Mouse (Mus musculus): ENCODE measurements around the gene Sergef.

The Sergef gene

DNA sequence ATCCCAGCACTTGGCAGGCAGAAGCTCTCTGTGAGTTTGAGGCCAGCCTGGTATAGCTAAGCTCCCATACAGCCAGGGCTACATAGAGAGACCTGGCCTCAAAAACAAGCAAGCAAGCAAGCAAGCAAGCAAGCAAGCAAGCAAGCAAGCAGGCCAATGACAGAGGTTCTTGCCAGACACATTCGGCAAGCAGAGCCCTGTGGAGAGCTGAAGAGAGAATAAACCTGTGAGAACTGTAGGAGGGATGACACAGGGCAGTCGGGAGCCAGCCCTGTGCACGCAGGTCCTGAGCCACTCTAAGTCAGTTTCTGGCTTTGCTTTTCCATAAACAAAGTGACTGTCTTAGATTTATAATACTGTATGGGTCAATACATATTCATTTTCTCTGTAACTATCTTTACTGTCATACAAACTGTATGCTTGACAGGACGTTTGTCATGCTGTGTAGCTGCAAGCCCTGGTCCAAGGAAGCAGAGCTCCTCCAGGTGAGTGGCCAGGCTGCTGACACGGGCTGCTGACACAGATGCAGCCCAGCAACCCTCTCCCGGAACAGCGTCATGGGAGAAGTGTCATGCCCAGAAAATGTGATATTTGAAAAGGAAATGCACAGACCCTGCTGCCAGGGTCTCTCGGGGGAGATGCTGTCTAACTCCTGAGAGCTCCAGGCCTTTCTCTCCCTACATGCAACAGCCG lies 192.0 kb downstream of the Sergef start:
- DNase-seq (ENCODE audit: low spot score) = no peak

DNA sequence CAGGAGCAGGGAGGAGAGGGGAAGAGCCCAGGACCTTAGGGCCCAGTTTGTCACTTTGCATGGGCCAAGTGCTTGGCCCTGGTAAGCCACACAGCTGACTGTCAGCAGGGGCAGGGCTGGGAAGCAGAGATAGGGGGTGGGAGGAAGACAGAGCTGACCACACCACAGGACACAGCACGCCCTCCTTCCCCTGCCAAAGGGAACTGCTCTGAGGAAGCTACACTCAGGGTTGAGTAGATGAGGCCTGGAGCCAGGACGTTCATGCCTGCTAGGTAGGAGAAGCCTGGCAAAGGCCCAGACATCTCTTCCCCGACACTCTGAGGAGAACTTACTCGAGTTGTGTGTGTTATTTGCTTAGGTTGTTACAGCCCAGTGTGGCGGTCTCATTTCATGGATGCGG lies 193.7 kb downstream of the Sergef start:
- no peak for DNase-seq (ENCODE audit: low spot score)

DNA sequence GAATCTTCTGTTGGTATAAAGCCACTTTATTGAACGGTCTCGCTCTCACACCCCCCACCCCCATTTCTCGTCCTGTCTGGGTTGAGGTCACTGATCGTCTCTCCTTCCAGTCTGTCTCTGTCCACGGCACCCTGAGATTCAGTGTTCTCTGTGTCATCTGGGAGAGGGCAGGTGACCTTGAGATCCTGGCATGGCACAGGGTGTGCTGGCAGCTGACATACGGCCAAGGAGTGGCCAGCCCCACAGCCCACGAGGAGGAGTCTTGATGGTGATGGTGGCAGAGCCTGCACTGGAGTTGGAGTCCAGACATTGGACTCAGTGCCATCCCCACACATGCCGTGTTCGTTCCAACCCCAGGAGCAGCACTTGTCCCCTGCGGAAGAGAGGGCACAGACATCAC lies 196.4 kb downstream of the Sergef start:
- DNase-seq (ENCODE audit: low spot score) = no peak

DNA sequence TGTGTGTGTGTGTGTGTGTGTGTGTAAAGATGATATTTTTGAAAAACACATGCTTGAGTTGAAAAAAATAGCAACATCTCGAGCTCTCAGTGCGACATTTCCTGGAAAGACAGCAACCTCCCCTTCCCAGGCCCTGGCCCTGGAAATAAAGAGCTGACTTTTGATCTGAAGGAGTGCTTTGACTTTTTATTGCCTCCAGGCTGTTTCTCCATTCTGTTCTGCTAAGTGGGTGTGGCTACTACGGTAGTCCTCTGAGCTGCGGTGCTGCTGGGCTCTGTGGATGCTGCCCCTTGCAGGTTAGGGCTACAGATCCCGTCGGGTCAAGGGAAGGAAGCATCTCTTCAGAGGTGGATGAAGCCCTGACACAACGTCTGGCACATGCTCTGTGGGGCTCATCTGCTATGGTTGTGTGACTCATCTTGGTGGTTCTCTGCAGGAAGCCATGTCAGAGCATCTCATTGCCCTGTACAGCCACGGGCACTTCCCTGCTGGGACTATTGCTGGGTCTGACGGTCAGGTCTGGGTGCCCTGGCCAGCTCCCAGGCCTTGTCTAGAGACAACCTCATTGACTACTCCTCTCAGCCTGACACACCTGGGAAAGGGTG lies 201.0 kb downstream of the Sergef start:
- no peak for DNase-seq (ENCODE audit: low spot score)

DNA sequence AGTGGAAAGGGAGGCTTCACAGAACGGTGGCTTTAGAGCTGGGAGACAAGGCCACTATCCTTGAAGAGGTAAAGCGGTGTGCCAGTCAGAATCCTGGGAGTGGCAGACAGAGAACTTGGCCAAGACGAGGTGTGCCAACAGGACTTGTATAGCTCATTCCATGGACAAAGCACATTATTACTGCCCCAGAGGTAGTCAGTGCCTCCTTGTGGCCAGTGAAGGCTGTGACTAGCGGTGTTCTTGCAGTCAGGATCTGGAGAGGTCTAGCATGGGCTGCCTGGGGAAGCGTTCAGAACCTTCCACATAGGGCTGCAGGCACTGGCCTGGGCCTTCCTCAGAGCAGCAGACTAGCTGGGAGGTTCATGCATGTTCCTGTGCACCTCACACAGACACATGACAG lies 203.8 kb downstream of the Sergef start:
- no peak for DNase-seq (ENCODE audit: low spot score)

DNA sequence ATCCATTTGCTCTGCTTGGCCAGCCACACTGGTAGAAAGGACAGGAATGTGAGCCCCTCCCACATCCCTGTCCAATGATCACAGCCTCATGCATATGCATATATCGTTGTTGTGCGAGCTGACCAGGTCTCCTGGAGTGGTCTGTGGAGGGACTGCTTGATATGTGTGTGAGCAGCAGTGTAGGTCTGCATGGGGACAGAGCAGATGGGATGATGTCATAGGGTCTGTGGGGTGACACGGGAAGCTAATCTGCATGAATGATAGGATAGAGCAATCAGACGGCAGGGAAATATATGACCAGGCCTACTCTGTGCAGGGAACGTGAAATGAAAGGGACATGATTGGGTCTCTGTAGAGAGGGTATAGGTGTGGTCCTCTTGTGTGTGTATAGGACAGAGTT lies 205.7 kb downstream of the Sergef start:
- DNase-seq (ENCODE audit: low spot score) = no peak

DNA sequence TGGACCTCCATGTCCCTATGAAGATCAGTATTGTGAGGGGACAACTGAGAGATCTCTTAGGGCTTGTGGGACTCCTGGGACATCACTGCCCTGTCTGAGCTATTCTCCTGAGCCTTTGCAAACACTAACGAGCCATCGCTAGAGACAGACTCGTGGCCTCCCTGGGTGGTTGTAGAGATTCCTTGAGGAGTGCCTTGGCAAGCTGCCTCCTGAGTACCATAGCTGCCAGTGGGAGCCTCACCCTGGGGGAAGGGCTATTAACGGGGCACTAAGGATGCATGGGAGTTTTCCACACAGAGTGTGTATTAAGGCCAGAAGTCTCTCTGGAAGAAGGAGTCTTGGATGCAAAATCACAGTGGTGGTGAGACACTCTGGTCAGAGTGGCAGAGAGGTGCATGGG lies 214.6 kb downstream of the Sergef start:
- no peak for DNase-seq (ENCODE audit: low spot score)

DNA sequence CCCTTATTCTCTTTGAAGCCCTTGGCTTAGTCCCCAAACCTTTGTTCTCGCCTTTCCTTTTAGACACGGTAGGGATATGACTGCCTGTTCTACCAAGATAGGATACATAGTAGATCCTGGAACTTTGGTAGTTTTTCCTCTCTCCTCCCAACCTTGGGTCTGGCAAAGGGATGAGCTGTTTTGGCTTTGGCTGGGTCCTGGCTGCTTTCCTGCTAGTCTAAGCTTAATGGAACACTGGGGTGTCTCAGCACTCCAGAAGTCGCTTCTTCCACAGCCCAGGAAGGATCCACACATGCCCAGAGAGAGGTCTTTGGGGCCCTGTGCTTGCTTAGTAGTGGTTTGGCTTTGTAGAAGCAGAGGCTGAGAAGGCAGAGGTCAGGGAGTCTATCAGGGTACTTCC lies 215.7 kb downstream of the Sergef start:
- DNase-seq (ENCODE audit: low spot score) = no peak

DNA sequence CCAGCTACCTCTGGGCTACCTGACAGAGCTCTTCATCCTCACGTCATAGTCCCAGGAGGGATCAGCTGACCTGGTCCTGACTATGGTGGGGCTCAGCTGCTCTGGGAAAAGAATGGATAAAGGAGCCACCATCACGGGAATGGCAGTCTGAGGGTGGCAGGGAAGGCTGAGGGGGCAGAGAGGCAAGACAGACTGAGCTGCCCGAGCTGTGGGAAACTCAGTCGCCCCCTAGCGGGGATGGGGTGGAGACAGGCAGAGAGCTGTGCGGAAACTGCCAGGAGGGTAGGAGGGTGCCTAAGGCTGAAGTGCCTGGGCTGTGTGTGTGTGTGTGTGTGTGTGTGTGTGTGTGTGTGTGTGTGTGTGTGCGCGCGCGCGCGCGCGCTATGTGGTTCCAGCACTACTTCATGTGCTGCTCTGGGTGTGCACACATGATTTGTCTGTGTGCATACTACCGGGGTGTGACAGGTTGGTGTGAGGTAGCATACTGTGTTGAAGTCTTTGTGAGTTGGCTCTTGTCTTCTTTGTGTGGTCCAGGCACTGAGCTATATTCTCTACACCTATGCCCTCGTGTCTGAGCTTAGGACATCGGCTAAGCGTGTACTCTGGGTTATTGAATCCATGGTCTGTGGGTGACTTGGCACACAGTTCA lies 216.7 kb downstream of the Sergef start:
- peak; percentile 12 for DNase-seq (ENCODE audit: low spot score)

DNA sequence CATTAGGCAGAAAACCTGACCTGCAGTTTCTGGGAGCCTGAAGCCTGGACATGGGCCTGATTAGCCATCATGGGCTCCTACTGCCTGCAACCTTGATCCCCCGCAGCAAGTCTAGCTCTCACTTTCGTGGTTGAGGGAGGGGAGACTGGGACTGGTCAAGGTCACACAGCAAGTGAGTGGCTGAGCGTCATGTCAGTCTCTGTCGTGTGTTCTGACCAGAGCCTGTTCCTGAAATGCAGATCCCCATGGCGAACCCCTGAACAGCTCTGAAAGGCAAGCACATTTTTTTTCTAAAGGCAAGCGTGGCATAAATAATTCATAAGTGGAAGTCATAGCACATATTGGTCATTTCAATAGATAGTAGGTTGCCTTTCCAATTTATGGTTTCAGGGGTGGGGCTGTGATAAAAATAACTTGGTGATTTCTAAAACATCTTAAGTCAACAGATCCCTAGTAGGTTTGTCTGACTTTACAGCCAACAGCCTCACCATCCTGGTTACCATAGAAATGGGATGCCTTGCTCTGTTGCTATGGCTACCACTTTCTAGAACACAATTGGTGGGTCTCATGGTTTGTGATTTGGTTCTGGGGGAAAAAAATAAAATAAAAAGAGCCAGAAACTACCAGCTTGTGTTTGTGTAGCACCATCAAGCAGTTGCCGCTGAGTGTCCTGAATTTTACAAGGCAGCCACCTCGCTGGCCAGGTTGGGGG lies 217.4 kb downstream of the Sergef start:
- no peak for DNase-seq (ENCODE audit: low spot score)

DNA sequence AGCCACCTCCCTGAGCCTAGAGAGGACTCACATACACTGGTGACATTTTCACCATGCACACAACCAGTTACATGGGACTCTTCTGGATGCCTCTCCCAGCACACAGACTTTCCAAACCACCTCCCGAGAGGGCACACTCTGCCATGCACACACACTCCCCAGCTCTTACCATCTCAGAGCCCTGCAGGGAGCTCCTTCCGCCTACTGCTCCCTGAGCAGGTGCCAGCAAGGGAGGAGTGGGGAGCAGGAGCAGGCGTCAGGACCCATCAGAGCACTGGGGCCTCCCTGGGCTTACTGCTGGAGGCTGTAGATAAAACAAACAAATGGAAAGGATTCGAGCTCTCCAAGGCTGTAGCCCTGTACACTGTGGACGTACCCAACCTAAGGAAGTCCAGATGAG lies 218.1 kb downstream of the Sergef start:
- DNase-seq (ENCODE audit: low spot score) = no peak

DNA sequence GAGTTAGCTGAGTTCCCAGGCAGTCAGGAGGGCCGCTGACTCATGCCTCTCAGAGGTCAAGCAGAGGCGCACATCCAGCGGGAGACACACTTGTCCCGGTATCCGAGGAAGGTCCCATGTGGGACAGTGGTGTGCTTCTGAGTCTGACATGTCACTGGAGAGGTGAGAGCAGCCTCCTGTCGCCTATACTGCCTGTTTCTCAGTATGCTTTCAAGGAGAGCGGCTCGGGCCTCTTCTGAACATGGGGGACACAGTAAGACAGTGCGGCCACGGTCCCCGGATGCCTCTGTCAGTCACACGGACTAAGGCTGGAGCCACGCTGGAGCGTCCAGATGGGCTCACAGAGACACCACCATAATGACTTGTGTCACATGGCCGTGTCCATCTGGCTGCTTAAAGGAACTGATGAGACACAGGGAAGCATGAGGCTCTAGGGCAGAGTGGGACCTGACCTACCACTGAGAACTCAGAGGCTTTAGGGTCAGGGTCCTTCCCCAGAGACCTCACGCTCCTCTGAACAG lies 221.4 kb downstream of the Sergef start:
- no peak for DNase-seq (ENCODE audit: low spot score)

DNA sequence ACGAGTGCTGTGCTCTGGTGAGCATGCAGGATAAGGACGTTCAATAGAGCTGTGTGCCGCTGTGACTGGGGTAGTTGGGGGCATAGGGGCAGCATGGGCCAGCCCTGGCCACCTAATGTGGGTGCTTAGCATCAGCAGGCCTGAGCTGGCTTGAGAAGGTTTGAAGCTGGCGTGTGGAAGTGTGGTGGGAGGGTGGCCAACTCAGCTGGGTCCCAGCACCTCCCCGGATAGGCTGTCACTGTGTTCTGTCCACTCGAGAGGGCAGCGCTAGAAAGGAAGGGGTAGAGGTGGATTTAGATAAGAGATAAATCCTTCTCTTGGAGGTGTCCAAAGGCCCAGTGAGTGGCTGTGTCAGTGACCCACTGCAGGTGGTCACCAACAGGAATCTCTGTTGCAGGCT lies 222.1 kb downstream of the Sergef start:
- DNase-seq (ENCODE audit: low spot score) = no peak

DNA sequence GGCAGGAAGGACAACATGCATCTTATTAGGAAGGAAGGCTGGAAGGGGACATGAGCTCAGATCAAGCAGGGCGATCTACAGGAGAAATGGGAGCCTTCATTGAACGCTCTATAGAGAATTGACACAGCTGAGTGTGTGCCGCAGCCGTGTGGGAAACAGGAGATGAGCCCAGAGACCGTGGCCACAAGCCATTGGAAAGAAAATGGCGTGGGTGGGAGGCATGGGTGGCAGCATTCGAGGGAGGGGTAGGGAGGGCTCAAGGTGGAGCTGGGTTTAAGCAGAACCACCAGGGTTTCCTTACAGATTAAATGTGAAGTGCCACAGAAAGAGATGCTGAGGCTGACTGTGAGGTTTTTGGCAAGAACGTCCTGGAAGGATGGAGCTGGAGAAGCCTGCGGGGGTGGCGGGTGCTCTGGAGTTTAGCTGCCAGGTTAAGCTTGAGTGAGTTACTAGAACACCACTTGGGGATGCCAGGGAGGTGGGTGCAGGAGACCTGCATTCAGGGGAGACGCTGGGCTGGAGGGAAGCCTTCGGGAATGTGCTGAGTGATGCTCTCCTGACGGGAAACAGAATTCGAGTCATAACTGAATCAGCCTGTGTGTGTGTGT lies 223.7 kb downstream of the Sergef start:
- no peak for DNase-seq (ENCODE audit: low spot score)

DNA sequence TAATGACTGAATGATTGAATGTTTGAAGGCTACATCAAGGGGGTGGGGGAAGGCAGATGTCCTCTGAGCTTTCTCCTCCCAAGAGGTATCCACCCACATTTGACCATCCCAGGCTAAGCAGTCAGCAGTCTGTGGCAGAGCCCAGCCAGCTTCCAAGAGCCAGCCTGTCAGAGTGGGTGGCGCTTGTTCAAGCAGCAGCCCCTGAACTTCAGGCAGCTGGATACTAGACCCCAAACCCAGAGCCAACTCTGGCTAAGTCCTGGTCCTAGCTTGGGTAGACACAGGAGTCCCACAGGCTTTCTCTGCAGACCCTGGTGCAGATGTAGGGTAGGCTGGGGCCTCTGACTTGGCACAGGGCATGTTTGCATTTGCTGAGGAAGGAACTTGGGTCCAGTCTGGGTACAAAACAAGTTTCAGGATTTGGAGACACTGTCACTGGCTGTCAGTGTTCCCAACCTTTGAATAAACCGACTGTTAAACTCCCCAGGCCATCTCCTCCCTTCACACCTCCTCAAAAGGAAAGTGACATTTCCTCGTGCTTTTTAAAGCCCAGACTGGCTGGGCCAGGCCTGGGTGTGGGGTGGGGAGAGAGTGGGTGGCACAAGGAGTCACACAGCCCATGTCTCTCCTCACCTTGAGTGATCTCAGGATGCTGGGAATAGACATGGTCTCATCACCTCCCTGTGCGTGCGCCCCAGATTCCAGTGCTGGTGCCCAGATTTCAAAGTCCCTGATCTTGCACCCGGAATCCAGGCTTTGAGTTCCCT lies 225.5 kb downstream of the Sergef start:
- DNase-seq (ENCODE audit: low spot score) = no peak

DNA sequence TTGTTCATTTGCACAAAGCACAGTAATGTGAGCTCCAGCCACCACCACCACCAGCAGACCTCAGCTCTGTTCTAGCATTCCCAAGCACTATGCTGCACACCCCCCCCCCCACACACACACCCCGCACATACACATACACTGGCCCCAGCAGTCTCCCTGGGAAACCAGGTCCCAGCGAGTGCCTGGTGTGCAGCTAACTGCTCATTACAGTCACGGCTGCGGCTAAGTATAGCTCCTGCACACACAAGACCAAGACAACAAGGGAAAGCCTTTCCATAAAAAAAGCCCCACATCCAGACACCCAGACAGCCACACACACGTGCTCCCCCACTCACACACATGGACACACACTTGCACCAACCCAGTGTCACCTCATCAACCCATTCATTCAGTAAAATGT lies 226.8 kb downstream of the Sergef start:
- no peak for DNase-seq (ENCODE audit: low spot score)

DNA sequence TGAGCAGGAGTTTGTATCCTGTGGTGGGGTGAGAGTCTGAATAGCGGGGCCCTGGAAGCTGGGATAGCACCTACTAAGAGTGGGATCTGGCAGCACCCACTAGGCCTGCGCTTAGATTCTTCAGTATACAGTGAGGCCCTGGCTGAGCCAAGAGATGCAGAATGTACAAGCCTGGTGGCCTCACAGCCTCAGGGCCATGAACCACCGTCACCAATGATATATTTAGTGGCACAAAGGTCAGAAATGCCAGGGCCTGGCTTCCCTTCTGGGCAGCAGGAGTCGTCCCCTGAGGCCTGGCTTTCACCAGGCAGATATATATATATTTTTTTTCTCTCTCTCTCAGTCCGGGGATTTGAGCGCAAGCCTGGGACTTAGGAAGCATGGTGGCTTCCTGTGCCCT lies 228.9 kb downstream of the Sergef start:
- DNase-seq (ENCODE audit: low spot score) = no peak

DNA sequence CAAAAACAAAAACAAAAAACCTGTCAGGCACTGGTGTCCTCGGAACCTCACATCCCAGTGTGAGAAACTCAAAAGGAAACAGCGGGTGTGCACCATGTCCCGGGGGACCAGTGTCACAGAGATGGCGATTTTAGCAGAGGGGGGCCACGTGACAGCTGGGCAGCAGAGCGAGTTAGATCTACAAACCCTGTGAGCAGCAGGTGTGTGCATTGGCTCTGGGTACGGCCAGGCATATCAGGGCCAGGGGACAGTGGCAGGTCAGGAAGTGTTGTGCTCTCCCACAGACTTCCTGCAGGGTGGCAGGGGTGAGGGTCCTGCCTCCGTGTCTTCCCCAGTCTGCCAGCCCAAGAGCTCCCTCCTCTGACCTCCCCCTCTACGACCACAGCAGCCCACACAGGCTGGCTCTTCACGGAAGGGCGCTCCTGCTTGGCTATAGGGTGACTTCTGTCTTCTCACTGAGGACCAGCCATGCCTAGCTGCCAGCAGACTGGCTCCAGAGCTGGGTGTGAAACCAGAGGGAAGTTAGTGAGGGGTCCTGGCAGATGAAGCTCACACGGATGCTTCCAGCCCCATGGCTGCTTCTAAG lies 230.3 kb downstream of the Sergef start:
- DNase-seq (ENCODE audit: low spot score) = no peak

DNA sequence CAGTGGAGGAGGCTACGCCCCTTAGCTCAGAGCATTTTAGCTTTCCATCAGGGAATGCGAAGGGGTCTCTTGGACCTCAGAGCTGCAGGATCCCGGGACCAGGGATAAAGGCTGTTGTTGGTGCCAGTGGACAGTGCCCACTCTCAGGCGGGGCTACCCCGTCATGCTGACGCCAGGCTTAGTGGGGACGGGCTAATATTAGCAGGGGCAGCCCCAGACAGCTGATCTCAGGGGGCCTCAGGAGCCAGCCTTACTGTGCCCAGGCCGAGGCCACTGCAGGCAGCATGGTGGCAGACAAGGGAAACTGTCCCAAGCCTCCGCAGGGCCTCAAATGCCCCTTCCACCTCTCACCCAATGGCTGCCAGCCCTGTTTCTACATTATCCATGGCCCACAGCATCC lies 231.0 kb downstream of the Sergef start:
- DNase-seq (ENCODE audit: low spot score) = no peak

DNA sequence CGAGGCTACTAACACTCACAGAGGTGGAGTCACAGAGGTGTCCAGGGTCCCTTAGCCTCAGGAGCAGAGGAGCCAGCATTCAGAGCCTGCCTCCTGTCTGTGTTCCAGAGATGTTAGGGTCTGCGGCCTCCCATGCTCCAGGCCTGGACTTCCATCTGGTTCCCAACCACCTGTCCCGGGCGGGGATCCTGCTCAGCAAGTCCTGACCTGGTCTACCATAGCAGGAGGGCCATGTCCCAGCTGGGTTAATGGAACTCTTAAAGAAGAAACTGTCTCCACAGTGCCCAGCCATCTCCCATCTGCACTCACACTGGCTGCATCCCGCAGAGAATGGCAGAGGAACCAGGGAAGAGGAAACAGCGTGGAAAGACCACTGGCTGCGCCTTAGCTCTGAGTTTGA lies 234.9 kb downstream of the Sergef start:
- DNase-seq (ENCODE audit: low spot score) = no peak

Measured in c-Kit-positive CD71-positive TER-119-positive erythroid progenitor cells, embryonic 14.5 days (primary cell).